Comparison of ENCODE assay signal across 11 mouse cellular contexts in the genomic region with DNA sequence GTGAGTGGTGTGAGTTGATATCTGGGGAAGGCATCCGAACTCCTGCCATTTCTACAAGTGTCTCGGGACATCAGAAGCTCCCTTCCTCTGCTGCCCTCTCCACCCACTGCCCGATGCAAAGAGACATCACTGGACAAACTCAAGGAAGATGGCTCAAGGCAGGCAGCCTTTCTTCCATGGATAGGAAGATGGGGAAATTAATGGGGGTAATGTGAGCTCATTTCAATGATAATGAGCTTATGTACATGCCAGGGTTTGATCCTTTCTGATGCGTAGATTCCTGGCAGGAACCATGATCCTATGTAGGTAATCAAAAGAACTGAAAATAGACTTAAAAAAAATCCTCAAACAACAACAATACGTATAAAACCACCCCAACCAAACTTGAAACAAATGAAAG.
"Had no signal": no experiment of that assay in that cellular context is flagged by ENCODE, and none has a peak within 500 bp of the region (broad histone marks: within the 10 kb centered on the region; RNA-seq: fewer than 3 reads in every experiment).

No protein-coding gene starts in this region.

- DNase-seq: retina, postnatal 1 day; right cerebral cortex, adult 18-20 months; right cerebral cortex, postnatal 14 days; right cerebral cortex, postnatal 25 days; right cerebral cortex, postnatal 4 days; thymus, adult 18-20 months; thymus, adult 2 months; thymus, postnatal 14 days; thymus, postnatal 25 days; thymus, postnatal 36 days; thymus, postnatal 4 days had no signal
